Mouse (Mus musculus) embryonic fibroblast, embryonic 13.5 days (primary cell): ENCODE measurements at regions not wholly inside any gene's neighbourhood (a gene's known extent, or its start where the extent isn't known, plus 50 kb on each side); places are given as distances from the start of the nearest gene placed in this dataset.

ENCODE experiments used
- H3K27ac ChIP-seq: 2 replicates; pipeline ENCODE4 v1.5.1; 2012; ENCODE audit warnings: low read length, control low read depth, inconsistent platforms; ENCODE audit not compliant: insufficient read depth
- H3K4me1 ChIP-seq: 2 replicates; pipeline ENCODE4 v1.6.1; 2011; ENCODE audit warnings: low read length; ENCODE audit not compliant: control insufficient read depth, insufficient read depth
- H3K4me3 ChIP-seq: 2 replicates; pipeline ENCODE4 v1.5.1; 2011; ENCODE audit warnings: mild to moderate bottlenecking, control low read depth, low read length; ENCODE audit not compliant: insufficient read depth
- CTCF ChIP-seq: IDR thresholded peaks from 2 replicates; pipeline ENCODE4 v1.5.1; 2011; ENCODE audit warnings: mild to moderate bottlenecking, control low read depth, low read length, moderate library complexity, borderline replicate concordance; ENCODE audit not compliant: insufficient read depth
- POLR2A ChIP-seq: IDR thresholded peaks from 2 replicates; pipeline ENCODE4 v1.6.1; 2011; ENCODE audit warnings: low read depth, mild to moderate bottlenecking, control low read depth, low read length, moderate library complexity

DNA sequence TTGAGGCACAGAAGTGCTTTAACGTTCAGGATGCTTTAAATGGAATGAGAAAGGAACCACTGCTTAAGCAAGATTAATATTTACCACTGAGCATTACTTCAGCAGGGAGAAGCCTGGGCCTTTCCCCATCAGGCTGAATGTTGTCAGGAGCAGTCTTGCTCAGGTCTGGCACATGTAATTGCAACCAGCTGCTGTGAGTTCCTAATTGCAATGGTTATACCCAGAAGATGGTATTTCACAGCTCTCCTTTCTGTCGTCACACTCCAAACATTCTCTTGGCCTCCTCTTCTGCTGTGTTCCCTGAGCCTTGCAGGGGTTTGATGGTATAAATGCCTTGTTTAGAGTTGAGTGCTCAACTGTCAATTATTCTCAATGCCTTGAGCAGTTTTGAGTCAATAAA lies 87.1 kb downstream of the Mtx3 start:
- no peak overlapping the region for H3K4me3 ChIP-seq
- TF ChIP-seq CTCF (no peak), POLR2A (no peak)
- H3K27ac ChIP-seq, result no peak overlapping the region
- no peaks in the 10 kb centered on the region for H3K4me1 ChIP-seq

DNA sequence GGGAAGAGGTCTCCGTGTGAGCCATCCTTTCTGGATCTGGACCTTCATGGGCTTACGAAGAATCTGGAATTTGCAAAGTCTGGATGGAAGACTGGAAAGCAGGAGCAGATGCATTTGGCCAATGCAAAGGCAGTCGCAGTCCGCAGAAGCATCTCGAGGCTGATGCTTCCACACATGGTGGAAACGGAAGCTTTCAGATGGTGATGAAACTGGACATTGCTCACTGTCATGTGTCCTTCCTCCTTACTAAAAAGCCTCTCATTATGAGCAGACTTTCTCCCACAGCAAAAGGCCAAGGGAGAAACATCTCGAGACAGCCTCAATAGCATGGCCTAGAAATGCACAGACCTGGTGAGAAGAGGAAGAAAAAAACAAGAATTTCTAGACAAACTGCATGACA lies 94.5 kb downstream of the Mtx3 start:
- Histone ChIP-seq H3K27ac (no peak overlapping the region), H3K4me1 (no peaks in the 10 kb centered on the region), H3K4me3 (no peak overlapping the region)
- TF ChIP-seq POLR2A, result no peak

DNA sequence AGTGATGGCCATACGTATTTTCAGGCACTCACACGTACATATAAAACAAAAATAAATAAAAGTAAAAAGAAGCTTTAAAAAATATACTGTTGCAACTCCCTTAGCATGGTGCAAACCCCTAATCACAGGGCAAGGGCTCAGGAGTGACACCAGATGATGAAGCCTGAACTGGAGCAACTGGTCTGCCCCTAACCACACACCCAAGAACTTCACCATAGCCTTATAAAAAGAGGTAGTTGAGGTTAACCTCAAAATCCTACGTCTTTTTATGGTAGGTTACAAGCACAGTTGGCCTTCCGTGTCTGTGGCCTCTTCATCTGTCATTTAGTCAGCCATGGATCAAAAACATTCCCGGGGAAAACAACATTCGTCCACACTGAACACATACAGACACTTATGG lies 96.0 kb downstream of the Mtx3 start:
- Histone ChIP-seq H3K4me3 (no peak overlapping the region), H3K27ac (no peak overlapping the region), H3K4me1 (no peaks in the 10 kb centered on the region)
- TF ChIP-seq POLR2A (no peak), CTCF (no peak)

DNA sequence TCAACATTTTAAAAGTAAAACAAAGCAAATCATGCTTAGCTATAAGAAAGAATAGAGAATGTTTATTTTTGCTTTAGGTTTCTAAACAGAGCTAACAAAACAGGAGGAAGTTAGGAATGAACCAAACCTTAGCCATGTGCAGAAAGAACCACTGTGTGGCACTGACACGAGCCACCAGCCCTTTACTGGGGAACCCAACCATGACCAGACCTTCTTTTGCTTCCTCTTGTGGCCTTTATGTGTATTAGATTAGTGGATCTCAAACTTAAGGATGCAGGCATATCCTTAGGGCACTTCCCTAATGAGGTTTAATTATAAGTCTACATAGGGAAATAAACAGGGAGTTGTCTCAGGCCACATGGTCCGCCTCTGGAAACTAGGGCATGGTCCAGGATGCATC lies 104.0 kb downstream of the Mtx3 start:
- Histone ChIP-seq H3K4me1 (no peaks in the 10 kb centered on the region), H3K4me3 (no peak overlapping the region), H3K27ac (no peak overlapping the region)
- TF ChIP-seq POLR2A (no peak), CTCF (no peak)

DNA sequence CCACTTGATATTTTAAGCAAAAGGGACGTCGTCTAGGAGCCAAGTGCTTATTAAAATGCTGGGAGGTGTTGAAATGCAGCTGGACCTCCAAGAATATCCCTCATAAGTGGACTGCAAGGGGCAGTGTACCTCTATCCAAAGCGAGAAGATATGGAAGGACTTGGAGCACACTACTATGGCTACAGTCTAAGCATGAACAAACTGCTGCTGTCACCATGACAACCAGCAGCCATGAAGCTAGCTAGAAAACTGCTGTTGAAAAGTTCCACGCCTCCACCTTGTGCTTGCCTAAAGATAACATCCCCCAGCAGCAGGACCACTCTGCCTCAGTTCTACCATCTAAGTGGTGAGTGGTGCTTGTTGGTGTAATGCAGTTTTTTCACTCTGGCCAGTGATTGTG lies 115.5 kb downstream of the Mtx3 start:
- TF ChIP-seq POLR2A (no peak), CTCF (no peak)
- no peak overlapping the region for H3K4me3 ChIP-seq
- no peak overlapping the region for H3K27ac ChIP-seq
- H3K4me1 ChIP-seq, result peaks cover 3% of the 10 kb centered on the region; the same call in 1 of the 2 replicates

DNA sequence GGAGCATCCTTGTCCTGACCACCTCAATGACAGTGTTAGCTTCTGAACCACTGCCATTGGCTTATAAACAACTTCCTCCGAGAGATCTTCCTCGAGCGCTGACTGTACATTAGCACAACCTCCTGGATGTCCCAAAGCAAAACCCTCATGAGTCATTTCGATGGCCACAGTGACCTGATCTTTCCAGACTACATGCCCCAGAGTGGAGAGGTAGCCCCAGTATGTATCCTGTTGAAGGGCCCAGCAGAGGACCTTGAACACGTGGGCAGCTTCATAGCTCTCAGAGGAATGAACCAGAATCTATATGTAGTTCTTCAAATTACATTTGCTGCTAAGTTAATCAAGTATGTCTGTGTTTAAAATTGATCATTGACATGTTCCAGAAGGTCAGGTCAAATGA lies 118.1 kb downstream of the Mtx3 start:
- no peak overlapping the region for H3K27ac ChIP-seq
- H3K4me3 ChIP-seq, result no peak overlapping the region
- peaks cover 3% of the 10 kb centered on the region; the same call in 1 of the 2 replicates for H3K4me1 ChIP-seq
- no peak for TF ChIP-seq CTCF
- no peak for TF ChIP-seq POLR2A

DNA sequence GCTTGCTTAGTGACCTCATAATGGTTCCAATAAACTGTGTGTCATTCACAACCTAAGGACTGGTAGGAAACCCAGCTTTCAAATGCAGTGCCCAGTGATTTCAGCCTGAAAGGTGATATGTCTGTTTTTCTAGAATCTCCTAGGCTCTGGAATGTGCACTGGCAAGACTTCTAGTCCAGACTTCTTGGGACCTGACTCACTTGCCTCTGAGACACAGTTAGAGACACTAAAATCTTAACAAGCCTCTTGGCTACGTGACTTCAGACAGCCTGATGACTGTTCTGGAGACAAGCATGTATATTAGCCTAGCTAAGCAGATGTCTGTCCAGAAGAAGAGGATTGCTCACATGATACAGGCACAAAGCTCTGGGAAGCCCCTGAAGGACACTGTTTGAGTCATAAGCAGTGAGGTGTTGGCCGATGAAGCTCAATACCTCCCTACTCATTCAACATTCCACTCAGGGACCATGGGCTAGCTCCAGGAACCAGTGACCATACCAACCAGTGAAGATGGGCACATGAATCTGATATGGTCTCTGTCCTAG lies 118.9 kb downstream of the Mtx3 start:
- H3K4me1 ChIP-seq, result peaks cover 3% of the 10 kb centered on the region; the same call in 1 of the 2 replicates
- TF ChIP-seq POLR2A (no peak), CTCF (no peak)
- H3K4me3 ChIP-seq, result no peak overlapping the region
- peak overlapping the region; percentile 78 for H3K27ac ChIP-seq

DNA sequence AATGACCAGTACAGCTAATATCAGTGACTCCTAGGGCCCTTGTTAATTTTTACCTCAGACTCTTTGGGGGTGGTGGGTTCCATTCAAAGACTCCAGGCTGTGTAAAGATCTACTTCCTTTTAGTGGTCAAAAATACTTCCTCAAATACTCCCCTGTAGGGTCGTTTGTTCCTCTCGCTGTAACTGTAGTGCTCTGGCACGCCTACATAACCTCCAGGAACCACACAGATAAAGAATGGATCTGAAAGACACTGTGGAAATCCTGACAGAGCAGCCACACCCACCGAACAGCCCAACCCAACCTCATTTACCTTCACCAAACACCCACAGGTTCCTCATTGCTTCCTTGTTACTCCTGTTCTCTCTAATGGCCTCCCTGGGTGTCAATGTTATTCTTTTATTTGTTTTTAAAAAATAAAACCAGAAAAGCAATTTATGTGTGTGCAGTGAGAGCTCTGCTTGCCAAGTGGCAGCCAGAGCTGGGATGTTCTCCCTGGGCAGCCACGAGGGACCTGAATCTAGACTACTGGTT lies 119.7 kb downstream of the Mtx3 start:
- TF ChIP-seq POLR2A, result no peak
- TF ChIP-seq CTCF, result no peak
- Histone ChIP-seq H3K4me1 (peaks cover 3% of the 10 kb centered on the region; the same call in 1 of the 2 replicates), H3K27ac (no peak overlapping the region), H3K4me3 (no peak overlapping the region)

DNA sequence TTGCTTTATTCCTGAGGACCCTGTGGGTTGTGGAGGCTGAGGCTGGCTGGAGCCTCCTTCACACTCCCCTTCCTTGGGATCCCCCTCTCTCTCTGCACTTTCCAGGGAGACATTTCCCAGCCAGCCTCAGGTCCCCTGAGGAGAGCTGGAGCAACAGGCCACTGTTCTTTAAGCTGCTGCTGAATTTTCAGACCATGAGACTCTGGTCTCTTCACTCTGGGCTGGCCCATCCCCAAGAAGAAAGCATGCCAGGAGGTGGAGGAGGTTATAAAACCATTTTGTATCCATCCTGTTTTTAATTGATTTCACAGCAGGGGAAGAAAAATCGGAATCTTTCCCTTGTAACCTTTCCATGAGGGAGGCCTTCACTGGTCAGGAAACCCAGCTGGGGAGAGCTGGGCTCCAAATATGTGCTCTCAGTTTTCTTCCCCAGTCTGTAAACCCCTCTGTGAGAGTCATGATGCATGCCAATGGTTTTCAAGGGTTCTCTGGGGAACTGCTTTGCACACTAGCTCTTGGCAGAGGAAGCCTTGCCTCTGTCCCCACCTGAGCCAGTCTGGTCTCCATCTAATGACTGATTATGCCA lies 122.6 kb downstream of the Mtx3 start:
- peak overlapping the region; percentile 69 for H3K27ac ChIP-seq
- H3K4me3 ChIP-seq, result no peak overlapping the region
- H3K4me1 ChIP-seq, result peaks cover 3% of the 10 kb centered on the region; the same call in 1 of the 2 replicates
- no peak for TF ChIP-seq CTCF
- TF ChIP-seq POLR2A, result no peak

DNA sequence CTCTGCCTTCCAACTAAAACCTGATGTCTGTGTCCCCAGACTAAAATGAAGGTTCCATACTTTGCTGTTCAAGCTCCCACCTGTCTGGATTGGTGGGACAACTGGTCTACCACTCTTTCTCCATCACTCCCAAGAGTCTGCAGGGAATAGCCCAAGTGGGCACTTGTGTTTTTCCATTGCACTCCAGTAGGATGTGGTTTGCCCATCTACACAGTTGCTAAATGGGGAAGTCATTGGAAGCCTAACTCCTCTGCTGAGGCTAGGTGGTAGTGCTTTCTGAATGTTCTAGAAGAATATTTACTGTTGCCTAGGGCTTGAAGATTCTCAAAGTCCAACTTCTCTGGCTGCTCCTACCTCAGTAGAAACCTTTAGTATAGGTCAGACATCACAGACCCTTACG lies 125.0 kb downstream of the Mtx3 start:
- no peak overlapping the region for H3K27ac ChIP-seq
- TF ChIP-seq CTCF (no peak), POLR2A (no peak)
- no peaks in the 10 kb centered on the region for H3K4me1 ChIP-seq
- no peak overlapping the region for H3K4me3 ChIP-seq
